In the genomic region with DNA sequence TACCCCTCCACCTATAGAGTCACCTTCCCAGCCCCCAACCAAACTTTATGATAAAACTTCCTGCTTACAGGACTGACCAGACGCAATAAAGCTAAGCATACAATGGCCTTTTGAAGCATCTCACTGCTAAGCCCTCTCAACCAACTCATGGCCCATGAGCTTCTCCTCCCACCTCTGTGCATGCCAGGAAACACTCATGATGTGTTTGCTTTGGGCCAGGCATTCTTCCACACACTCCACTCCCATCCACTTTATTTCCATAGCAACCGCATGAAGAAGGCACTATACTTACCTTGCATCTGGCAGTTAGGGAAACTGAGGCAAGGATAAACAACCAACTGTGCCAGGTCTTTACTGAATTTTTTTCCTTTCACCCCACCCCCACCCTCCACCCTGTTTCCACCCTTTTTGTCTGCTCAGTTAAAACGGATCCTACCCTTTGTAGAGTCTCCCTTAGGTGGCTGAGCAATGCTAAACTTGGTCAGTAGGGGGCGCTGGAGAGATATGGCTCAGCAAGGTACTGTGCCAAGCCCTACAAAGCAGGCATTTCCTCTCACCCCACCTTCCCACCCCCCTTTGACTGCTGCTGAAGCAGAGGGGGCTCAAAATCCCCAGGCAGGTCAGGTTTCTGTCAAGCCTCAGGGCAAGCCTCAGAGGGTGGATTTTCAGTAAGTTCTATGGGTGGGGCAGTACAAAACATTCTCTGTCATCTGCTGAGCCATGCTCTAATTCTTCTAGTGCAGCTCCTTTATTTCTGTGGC, we compare ENCODE assay signal across 7 mouse cellular contexts. TPM values are rescaled to one million over a fixed set of nuclear protein-coding genes. Genes with fewer than 3 reads are reported as not detected.
DNase-seq lines count a peak whose midpoint lies in the region; ATAC-seq and TF ChIP-seq lines count a peak whose summit lies in the region.

No protein-coding gene starts in this region.

- POLR2A ChIA-PET in Patski (lab: Charles Lee): interaction anchor here (2.2 kb wide), 1 partner anchor 82 kb away, joined by 6 read pairs; no protein-coding TSS in a partner anchor

- no peak overlapping the region for H3K9ac ChIP-seq in stomach, embryonic 16.5 days (ENCODE audit: low read length)

- no peak overlapping the region for H3K4me3 ChIP-seq in bone marrow macrophage, adult 2 months (ENCODE audit: insufficient read depth, low read length)
- no peak overlapping the region for H3K4me3 ChIP-seq in stomach, embryonic 16.5 days (replicated peaks; ENCODE audit: low read length)

- H3K9me3 ChIP-seq in stomach, embryonic 16.5 days (replicated peaks; ENCODE audit: control insufficient read depth, low read length): no peaks in the 10 kb centered on the region

- peak; percentile 68 for ATAC-seq in Patski
- peak; percentile 89 for ATAC-seq in megakaryocyte-erythroid progenitor cell, adult 5-6 weeks (replicated peaks; ENCODE audit: low FRiP score, low TSS enrichment, poor library complexity, severe bottlenecking)
- ATAC-seq in stomach, embryonic 16.5 days (ENCODE audit: insufficient read depth, low FRiP score): 0 out of 2 replicates have a peak, but pooled peaks have one; percentile 64

- H3K27ac ChIP-seq in bone marrow macrophage, adult 2 months (ENCODE audit: insufficient read depth, low read depth, low read length): no peak overlapping the region
- no peak overlapping the region for H3K27ac ChIP-seq in stomach, embryonic 16.5 days (ENCODE audit: low read length)

- H3K4me2 ChIP-seq in stomach, embryonic 16.5 days (ENCODE audit: low read depth, low read length): no peak overlapping the region

- 43% methylated on average over 4 of the region's 4 CpGs for WGBS in stomach, embryonic 16.5 days

- no peaks in the 10 kb centered on the region for H3K27me3 ChIP-seq in Patski
- H3K27me3 ChIP-seq in stomach, embryonic 16.5 days (ENCODE audit: control insufficient read depth, insufficient read depth, low read length): no peaks in the 10 kb centered on the region

- no peaks in the 10 kb centered on the region for H3K4me1 ChIP-seq in bone marrow macrophage, adult 2 months (ENCODE audit: control insufficient read depth, insufficient read depth, low read length)
- peaks cover 6% of the 10 kb centered on the region for H3K4me1 ChIP-seq in stomach, embryonic 16.5 days (ENCODE audit: control insufficient read depth, insufficient read depth, low read length)

- peak; percentile 91 for TF ChIP-seq CTCF in Patski (IDR thresholded peaks at IDR 0.05)
- peak; percentile 48 for TF ChIP-seq CTCF in bone marrow macrophage, adult 2 months (IDR thresholded peaks at IDR 0.05; ENCODE audit: low read depth, low read length)

- no peak for TF ChIP-seq POLR2A in bone marrow macrophage, adult 2 months (IDR thresholded peaks at IDR 0.05; ENCODE audit: borderline replicate concordance, low read depth, low read length)

- in situ Hi-C loops in Patski (cut with MboI; ENCODE audit: low pct_unique_long_range_greater_than_20kb): loop anchor here (5.0 to 25.0 kb wide), 5 partner anchors 84 to 499 kb away; no protein-coding TSS in a partner anchor

- CTCF ChIA-PET in Patski (lab: Charles Lee): interaction anchor here (0.8 to 2.3 kb wide), 9 partner anchors 20 to 408 kb away, joined by 3 to 9 read pairs (median 4); no protein-coding TSS in a partner anchor

- no peaks in the 10 kb centered on the region for H3K36me3 ChIP-seq in stomach, embryonic 16.5 days (ENCODE audit: control insufficient read depth, insufficient read depth, low read length)

- peak; percentile 94 for DNase-seq in Patski (ENCODE audit: low read depth, low spot score)
- peak; percentile 86 for DNase-seq in fibroblast of lung, adult 2 months (ENCODE audit: low read depth)
- DNase-seq in hindlimb bud, embryonic 11.5 days (ENCODE audit: extremely low spot score, low read depth, low spot score): peak; percentile 39
- peak; percentile 11 to 68 for DNase-seq in left cerebral cortex, adult 8-10 months (ENCODE audit: low spot score in 2 of 2)

RNA-seq across cellular contexts. Expression of gene Adam12, which starts 31.4 kb away (rescaled TPM):
- polyA plus RNA-seq in Patski (2021): 9.4 TPM
- 0.43 TPM in 1 of 2 replicates, not detected in the other for polyA plus RNA-seq in bone marrow macrophage, adult 2 months (2012; ENCODE audit: insufficient read depth, insufficient read length, missing spikeins)
- 1 to 10 TPM; 3.1 to 5.6 (median 3.8) TPM for total RNA-seq in left cerebral cortex, adult 8-10 months (2022)
- total RNA-seq in megakaryocyte-erythroid progenitor cell, adult 5-6 weeks (2014; fragmentation: Nextera tagmentation): 0.72 TPM in 1 of 2 replicates, not detected in the other
- total RNA-seq in megakaryocyte-erythroid progenitor cell, adult 5-6 weeks (2017): 0.19 TPM in 1 of 2 replicates, not detected in the other
- polyA plus RNA-seq in stomach, embryonic 16.5 days (2015; fragmentation: Nextera tagmentation; extraction: Ambion mirVana): 3.6 and 4.4 TPM in 2 replicates

Comparison
In these comparisons a context has a peak if more than half of its experiments do, and no peak if none do; other contexts are left out.
1. DNase-seq: peak in every context shown above with its lines; median percentile 94 in Patski; 86 in fibroblast of lung, adult 2 months; 40 in left cerebral cortex, adult 8-10 months; 39 in hindlimb bud, embryonic 11.5 days.